Mouse (Mus musculus) G1E (cell line): ENCODE measurements around the gene Akt1s1.

Experiments used
- CTCF ChIP-seq: IDR thresholded peaks from 2 replicates; pipeline ENCODE4 v1.5.1; 2012; ENCODE audit warnings: low read depth, low read length, inconsistent platforms, mixed read lengths
- GATA1 ChIP-seq: IDR thresholded peaks from 2 replicates; pipeline ENCODE4 v1.6.1; 2012; ENCODE audit warnings: borderline replicate concordance, low read length, inconsistent platforms, mixed read lengths
- GATA2 ChIP-seq: IDR thresholded peaks from 2 replicates; pipeline ENCODE4 v1.6.1; 2012; ENCODE audit warnings: low read depth, low read length, inconsistent platforms, borderline replicate concordance
- TAL1 ChIP-seq: conservative IDR thresholded peaks from 2 replicates; pipeline ENCODE4 v1.6.1; 2012; ENCODE audit warnings: low read depth, low read length, inconsistent platforms, mixed read lengths

GRCm38 (mm10) chr7:44855036-44855435 is 6.2 kb downstream of the Akt1s1 start:
- TF ChIP-seq CTCF = no peak
- no peak for TF ChIP-seq TAL1
- TF ChIP-seq GATA1 = no peak
- no peak for TF ChIP-seq GATA2
